Mouse (Mus musculus): ENCODE results near the gene Tmem56.
A peak's percentile ranks its signal among the peaks of the same experiment; 100 is the strongest.

The Tmem56 gene

GRCm38 (mm10) chr3:121185197-121185596 is 97.7 kb downstream of the Tmem56 start:
- H3K27me3 ChIP-seq (ENCODE audit: control insufficient read depth, insufficient read depth, low read length, poor library complexity, severe bottlenecking), result no peaks in the 10 kb centered on the region
- DNase-seq (ENCODE audit: low read depth, low spot score), result no peak
- no peaks in the 10 kb centered on the region for H3K36me3 ChIP-seq (ENCODE audit: control insufficient read depth, insufficient read depth, low read length, poor library complexity, severe bottlenecking)

DNA sequence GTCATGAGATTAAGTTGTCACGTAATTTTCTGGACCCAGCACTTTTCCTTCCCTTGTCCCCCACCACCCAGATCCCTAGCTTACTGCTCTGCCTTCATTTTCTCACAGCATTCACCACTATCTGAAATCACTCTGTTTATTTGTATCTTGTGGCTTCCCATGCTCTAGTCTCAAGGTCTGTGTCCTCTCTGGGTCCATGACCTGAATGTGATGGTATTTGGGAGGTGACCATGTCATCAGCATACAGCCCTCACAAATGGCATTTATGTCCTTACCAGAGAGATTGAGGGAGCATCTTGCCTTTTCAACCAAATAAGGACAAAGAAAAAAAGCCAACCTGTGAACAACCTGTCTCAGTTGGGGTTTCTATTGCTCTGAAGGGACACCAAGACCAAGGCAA is 106.9 kb downstream of the Tmem56 start:
- H3K36me3 ChIP-seq (ENCODE audit: control insufficient read depth, insufficient read depth, low read length, poor library complexity, severe bottlenecking), result no peaks in the 10 kb centered on the region
- no peak for DNase-seq (ENCODE audit: low read depth, low spot score)
- no peaks in the 10 kb centered on the region for H3K27me3 ChIP-seq (ENCODE audit: control insufficient read depth, insufficient read depth, low read length, poor library complexity, severe bottlenecking)

- H3K36me3 ChIP-seq (ENCODE audit: control insufficient read depth, insufficient read depth, low read length, poor library complexity, severe bottlenecking), result no peaks in the 10 kb centered on the region
- no peak for DNase-seq (ENCODE audit: low read depth, low spot score)
- H3K27me3 ChIP-seq (ENCODE audit: control insufficient read depth, insufficient read depth, low read length, poor library complexity, severe bottlenecking), result no peaks in the 10 kb centered on the region
Measured at GRCm38 (mm10) chr3:121174248-121174945, 108.5 kb downstream of the Tmem56 start.

GRCm38 (mm10) chr3:121172718-121173117 is 110.2 kb downstream of the Tmem56 start:
- DNase-seq (ENCODE audit: low read depth, low spot score), result no peak
- H3K36me3 ChIP-seq (ENCODE audit: control insufficient read depth, insufficient read depth, low read length, poor library complexity, severe bottlenecking), result no peaks in the 10 kb centered on the region
- no peaks in the 10 kb centered on the region for H3K27me3 ChIP-seq (ENCODE audit: control insufficient read depth, insufficient read depth, low read length, poor library complexity, severe bottlenecking)

GRCm38 (mm10) chr3:121171872-121172265 is 111.0 kb downstream of the Tmem56 start:
- Histone ChIP-seq H3K27me3 (ENCODE audit: control insufficient read depth, insufficient read depth, low read length, poor library complexity, severe bottlenecking) (no peaks in the 10 kb centered on the region), H3K36me3 (ENCODE audit: control insufficient read depth, insufficient read depth, low read length, poor library complexity, severe bottlenecking) (no peaks in the 10 kb centered on the region)
- no peak for DNase-seq (ENCODE audit: low read depth, low spot score)

GRCm38 (mm10) chr3:121171243-121171871 is 111.5 kb downstream of the Tmem56 start, which contains the start of gene Rwdd3:
TSS of gene Rwdd3 (minus strand) at chr3:121171695.
- H3K27me3 ChIP-seq (ENCODE audit: control insufficient read depth, insufficient read depth, low read length, poor library complexity, severe bottlenecking), result no peaks in the 10 kb centered on the region
- DNase-seq (ENCODE audit: low read depth, low spot score), result peak; percentile 95

GRCm38 (mm10) chr3:121170631-121171030 is 112.3 kb downstream of the Tmem56 start:
- Histone ChIP-seq H3K36me3 (ENCODE audit: control insufficient read depth, insufficient read depth, low read length, poor library complexity, severe bottlenecking) (no peaks in the 10 kb centered on the region), H3K27me3 (ENCODE audit: control insufficient read depth, insufficient read depth, low read length, poor library complexity, severe bottlenecking) (no peaks in the 10 kb centered on the region)

More at GRCm38 (mm10) chr3:121171243-121171871, 111.5 kb downstream of the Tmem56 start, which contains the start of gene Rwdd3:
- H3K36me3 ChIP-seq (ENCODE audit: control insufficient read depth, insufficient read depth, low read length, poor library complexity, severe bottlenecking), result no peaks in the 10 kb centered on the region

DNA sequence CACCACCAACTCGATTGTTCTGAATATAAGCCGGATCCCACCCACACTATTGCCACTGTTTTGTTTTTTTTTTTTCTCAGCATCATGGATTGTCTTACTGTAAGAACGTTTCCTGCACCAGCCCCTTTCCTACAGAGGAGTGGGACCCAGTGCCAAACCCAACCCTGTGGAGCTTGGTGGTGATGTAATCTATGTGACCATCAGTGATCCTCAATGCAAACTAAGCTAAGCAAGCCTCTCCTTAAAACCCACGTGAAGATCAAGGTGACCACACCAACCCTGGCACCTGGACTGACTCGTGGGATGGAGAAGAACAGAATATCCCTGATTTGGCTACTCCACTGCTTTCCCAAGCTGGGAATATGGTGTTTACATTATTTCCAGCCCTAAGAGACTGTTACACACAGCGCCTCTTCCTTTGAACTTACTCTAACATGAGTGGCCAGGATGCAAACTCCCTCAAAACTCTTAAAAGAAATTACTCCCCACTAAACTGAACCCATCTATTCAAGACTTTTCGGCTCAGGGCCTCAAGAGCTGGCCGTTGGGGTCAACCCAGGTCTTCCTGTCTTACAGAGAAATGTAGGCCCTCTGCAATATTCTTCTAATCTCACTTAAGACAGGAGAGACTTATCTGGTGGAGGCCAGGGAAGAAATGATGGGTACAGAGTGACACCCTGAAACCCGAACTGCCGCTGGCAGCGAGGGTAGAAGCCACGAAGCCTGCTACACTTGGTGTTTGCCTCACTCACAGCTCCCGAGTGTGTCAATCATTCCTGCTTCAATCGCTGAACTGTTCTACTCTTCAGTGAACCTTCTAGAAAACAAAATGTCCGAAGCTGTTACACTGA is 113.6 kb downstream of the Tmem56 start:
- no peak for DNase-seq (ENCODE audit: low read depth, low spot score)

More at GRCm38 (mm10) chr3:121170631-121171030, 112.3 kb downstream of the Tmem56 start:
- no peak for DNase-seq (ENCODE audit: low read depth, low spot score)

DNA sequence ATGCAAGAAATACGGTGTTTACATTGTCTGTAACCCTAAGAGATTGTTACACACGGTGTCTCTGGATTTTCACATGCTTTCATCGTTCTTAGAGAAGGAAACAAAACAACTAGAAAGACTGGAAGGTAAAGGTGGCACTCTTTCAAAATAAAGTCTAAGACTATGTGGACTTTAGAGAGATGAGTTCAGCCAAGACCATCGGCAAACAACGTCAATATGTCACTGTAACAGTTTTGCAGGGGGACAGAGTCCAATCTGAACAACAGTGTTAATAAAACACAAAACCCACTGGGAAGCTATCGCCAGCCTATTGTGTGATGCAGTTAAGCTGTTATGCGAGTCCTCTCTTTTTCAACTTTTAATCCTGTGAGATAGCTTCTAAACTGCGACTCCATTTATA is 114.3 kb downstream of the Tmem56 start:
- H3K27me3 ChIP-seq (ENCODE audit: control insufficient read depth, insufficient read depth, low read length, poor library complexity, severe bottlenecking), result no peaks in the 10 kb centered on the region
- no peak for DNase-seq (ENCODE audit: low read depth, low spot score)

More for the DNA sequence above, 113.6 kb downstream of the Tmem56 start:
- no peaks in the 10 kb centered on the region for H3K36me3 ChIP-seq (ENCODE audit: control insufficient read depth, insufficient read depth, low read length, poor library complexity, severe bottlenecking)
- H3K27me3 ChIP-seq (ENCODE audit: control insufficient read depth, insufficient read depth, low read length, poor library complexity, severe bottlenecking), result no peaks in the 10 kb centered on the region

GRCm38 (mm10) chr3:121163271-121163819 is 119.6 kb downstream of the Tmem56 start:
- H3K27me3 ChIP-seq (ENCODE audit: control insufficient read depth, insufficient read depth, low read length, poor library complexity, severe bottlenecking), result no peaks in the 10 kb centered on the region
- peak; percentile 89 for DNase-seq (ENCODE audit: low read depth, low spot score)

More for the DNA sequence above, 114.3 kb downstream of the Tmem56 start:
- H3K36me3 ChIP-seq (ENCODE audit: control insufficient read depth, insufficient read depth, low read length, poor library complexity, severe bottlenecking), result no peaks in the 10 kb centered on the region

GRCm38 (mm10) chr3:121161661-121162060 is 121.2 kb downstream of the Tmem56 start:
- peak; percentile 64 for DNase-seq (ENCODE audit: low read depth, low spot score)
- Histone ChIP-seq H3K27me3 (ENCODE audit: control insufficient read depth, insufficient read depth, low read length, poor library complexity, severe bottlenecking) (no peaks in the 10 kb centered on the region), H3K36me3 (ENCODE audit: control insufficient read depth, insufficient read depth, low read length, poor library complexity, severe bottlenecking) (no peaks in the 10 kb centered on the region)

More at GRCm38 (mm10) chr3:121163271-121163819, 119.6 kb downstream of the Tmem56 start:
- no peaks in the 10 kb centered on the region for H3K36me3 ChIP-seq (ENCODE audit: control insufficient read depth, insufficient read depth, low read length, poor library complexity, severe bottlenecking)

GRCm38 (mm10) chr3:121160424-121160823 is 122.5 kb downstream of the Tmem56 start:
- no peaks in the 10 kb centered on the region for H3K27me3 ChIP-seq (ENCODE audit: control insufficient read depth, insufficient read depth, low read length, poor library complexity, severe bottlenecking)
- H3K36me3 ChIP-seq (ENCODE audit: control insufficient read depth, insufficient read depth, low read length, poor library complexity, severe bottlenecking), result no peaks in the 10 kb centered on the region
- peak; percentile 59 for DNase-seq (ENCODE audit: low read depth, low spot score)

DNA sequence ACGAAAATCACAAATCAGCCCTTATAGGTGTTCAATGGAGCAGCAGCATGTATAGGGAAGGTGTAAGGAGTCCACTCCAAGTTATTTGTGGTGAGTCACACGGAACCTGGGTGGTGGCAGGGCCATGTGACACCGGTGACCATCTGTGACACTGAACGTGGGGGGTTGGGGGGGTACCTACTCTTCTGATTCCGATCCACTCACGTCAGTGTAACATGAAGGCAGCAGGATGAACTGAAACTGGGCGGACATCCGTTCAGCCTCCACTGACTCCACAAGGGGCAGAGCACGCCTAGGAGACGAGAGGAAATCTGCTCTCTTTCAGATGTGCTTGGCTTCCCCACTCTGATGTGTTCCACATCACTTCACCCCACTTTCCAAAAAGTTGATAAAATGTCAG is 123.3 kb downstream of the Tmem56 start:
- no peaks in the 10 kb centered on the region for H3K27me3 ChIP-seq (ENCODE audit: control insufficient read depth, insufficient read depth, low read length, poor library complexity, severe bottlenecking)
- H3K36me3 ChIP-seq (ENCODE audit: control insufficient read depth, insufficient read depth, low read length, poor library complexity, severe bottlenecking), result no peaks in the 10 kb centered on the region
- peak; percentile 87 for DNase-seq (ENCODE audit: low read depth, low spot score)

GRCm38 (mm10) chr3:121158901-121159351 is 124.0 kb downstream of the Tmem56 start:
- Histone ChIP-seq H3K36me3 (ENCODE audit: control insufficient read depth, insufficient read depth, low read length, poor library complexity, severe bottlenecking) (no peaks in the 10 kb centered on the region), H3K27me3 (ENCODE audit: control insufficient read depth, insufficient read depth, low read length, poor library complexity, severe bottlenecking) (no peaks in the 10 kb centered on the region)
- DNase-seq (ENCODE audit: low read depth, low spot score), result no peak
